ENCODE assay signal across 8 mouse cellular contexts in the genomic region with DNA sequence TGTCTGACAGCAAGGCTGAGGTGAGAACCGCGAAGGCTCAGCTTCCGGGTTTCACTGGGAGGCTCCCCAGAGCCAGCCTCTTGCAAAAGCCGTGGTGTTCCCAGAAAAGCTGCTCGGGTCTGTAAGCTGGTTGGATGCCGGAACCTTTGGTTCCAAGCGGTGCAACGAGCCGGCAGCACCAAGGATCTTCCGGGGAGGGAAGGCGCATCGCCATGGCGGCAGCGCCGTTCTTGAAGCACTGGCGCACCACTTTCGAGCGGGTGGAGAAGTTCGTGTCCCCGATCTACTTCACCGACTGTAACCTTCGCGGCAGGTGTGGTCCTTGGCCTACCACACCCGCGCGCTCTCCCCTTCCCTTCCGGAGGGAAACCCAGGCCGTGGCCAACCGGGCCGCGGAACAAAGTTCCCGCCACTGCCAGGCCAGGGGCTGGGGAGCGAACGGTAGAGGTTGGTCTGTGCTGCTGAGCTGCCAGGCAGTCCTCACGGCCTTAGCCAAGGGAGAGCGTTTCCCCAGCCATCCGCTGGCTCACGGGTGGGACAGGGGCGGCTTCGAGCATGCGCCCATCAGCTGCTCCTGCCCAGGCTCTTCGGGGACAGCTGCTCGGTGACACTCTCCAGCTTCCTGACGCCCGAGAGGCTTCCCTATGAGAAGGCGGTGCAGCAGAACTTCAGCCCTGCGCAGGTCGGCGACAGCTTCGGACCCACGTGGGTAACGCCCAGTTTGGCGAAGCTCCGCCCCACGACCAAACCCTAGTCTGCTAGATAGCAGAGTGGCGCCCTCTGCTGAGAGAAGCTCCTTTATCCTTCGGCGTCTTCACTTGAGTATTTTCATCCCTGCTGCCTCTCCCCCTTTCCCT. TPM values are rescaled to one million over a fixed set of nuclear protein-coding genes. Genes with fewer than 3 reads are reported as not detected.
DNase-seq lines count a peak whose midpoint lies in the region; ATAC-seq and TF ChIP-seq lines count a peak whose summit lies in the region.

A gene (plus strand): TSS at position 114 of the 857 bp plus-strand sequence.

- TF ChIP-seq POLR2A in cortical plate, adult 2 months (IDR thresholded peaks at IDR 0.05; ENCODE audit: extremely low read depth, insufficient read depth, low read length) = peak; percentile 93

- H3K9me3 ChIP-seq in megakaryocyte, embryonic 14.5 days = no peaks in the 10 kb centered on the region

- no peaks in the 10 kb centered on the region for H3K4me1 ChIP-seq in cortical plate, adult 2 months (ENCODE audit: control insufficient read depth, insufficient read depth, low read length)
- peaks cover 15% of the 10 kb centered on the region for H3K4me1 ChIP-seq in megakaryocyte, embryonic 14.5 days

- no peaks in the 10 kb centered on the region for H3K27me3 ChIP-seq in megakaryocyte, embryonic 14.5 days (replicated peaks)

- H3K27ac ChIP-seq in cortical plate, adult 2 months (ENCODE audit: insufficient read depth, low read length) = peak within 1 kb of the TSS; percentile 74

- peaks cover 66% of the 10 kb centered on the region for H3K36me3 ChIP-seq in megakaryocyte, embryonic 14.5 days (replicated peaks; ENCODE audit: low read length)

- DNase-seq in gastrocnemius, adult 8-10 months (ENCODE audit: low spot score in 2 of 2) = peak; percentile 92
- DNase-seq in hindlimb bud, embryonic 11.5 days (ENCODE audit: extremely low spot score, low read depth, low spot score) = peak; percentile 79
- peak; percentile 87 to 94 for DNase-seq in left cerebral cortex, adult 8-10 months (ENCODE audit: low spot score in 2 of 2)
- peak; percentile 96 for DNase-seq in right cerebral cortex, postnatal 10 days (ENCODE audit: low spot score in 2 of 2)
- peak; percentile 91 for DNase-seq in urinary bladder, postnatal 25 days (ENCODE audit: low spot score)

- peak within 1 kb of the TSS; percentile 73 for H3K4me3 ChIP-seq in cortical plate, adult 2 months (ENCODE audit: insufficient read depth, low read length)
- peak within 1 kb of the TSS; percentile 99 for H3K4me3 ChIP-seq in megakaryocyte, embryonic 14.5 days (replicated peaks)

- peak; percentile 82 for TF ChIP-seq CTCF in cortical plate, adult 2 months (IDR thresholded peaks at IDR 0.05; ENCODE audit: extremely low read depth, insufficient read depth, low read length)

- peak; percentile 83 for ATAC-seq in activated CD4-positive, CD25-positive, alpha-beta regulatory T cell, adult 4 months

RNA-seq across cellular contexts. Expression of the gene that starts here (rescaled TPM):
- 10 to 100 TPM; 38.8 to 51.6 TPM for polyA plus RNA-seq in activated CD4-positive, CD25-positive, alpha-beta regulatory T cell, adult 4 months (2017; shearing (Covaris generic))
- 234 and 251 TPM in 2 replicates for polyA plus RNA-seq in cortical plate, adult 2 months (2012; rRNA removed)
- 10 to 100 TPM; 22.1 to 36.3 (median 29.0) TPM for total RNA-seq in gastrocnemius, adult 8-10 months (2022)
- 100 to 1,000 TPM; 116 to 162 (median 135) TPM for total RNA-seq in left cerebral cortex, adult 8-10 months (2022)
- polyA plus RNA-seq in megakaryocyte, embryonic 14.5 days (2012; ENCODE audit: insufficient read depth, low replicate concordance) = 50.4 and 95.7 TPM in 2 replicates

Comparison
In these comparisons a context has a peak if more than half of its experiments do, and no peak if none do; other contexts are left out.
1. Peak in every context shown above with its lines: DNase-seq, ATAC-seq, H3K4me3 ChIP-seq and H3K27ac ChIP-seq.